Mouse (Mus musculus): ENCODE results near the gene Slc22a22.

- TF ChIP-seq CTCF (IDR thresholded peaks at IDR 0.05; ENCODE audit: control insufficient read depth, insufficient read depth, low read length) = no peak
- TF ChIP-seq POLR2A (IDR thresholded peaks at IDR 0.05; ENCODE audit: borderline replicate concordance, control insufficient read depth, low read depth, low read length) = no peak
These were observed 68.9 kb downstream of the Slc22a22 start for GRCm38 (mm10) chr15:57408498-57408897.

Data from bone marrow, adult 2 months (tissue).